Mouse (Mus musculus): ENCODE results near the gene Ccl20. TPM values are rescaled to one million over a fixed set of nuclear protein-coding genes. Genes with fewer than 3 reads are reported as not detected.

Ccl20 gene
- polyA plus RNA-seq, 1 experiment = not detected

DNA sequence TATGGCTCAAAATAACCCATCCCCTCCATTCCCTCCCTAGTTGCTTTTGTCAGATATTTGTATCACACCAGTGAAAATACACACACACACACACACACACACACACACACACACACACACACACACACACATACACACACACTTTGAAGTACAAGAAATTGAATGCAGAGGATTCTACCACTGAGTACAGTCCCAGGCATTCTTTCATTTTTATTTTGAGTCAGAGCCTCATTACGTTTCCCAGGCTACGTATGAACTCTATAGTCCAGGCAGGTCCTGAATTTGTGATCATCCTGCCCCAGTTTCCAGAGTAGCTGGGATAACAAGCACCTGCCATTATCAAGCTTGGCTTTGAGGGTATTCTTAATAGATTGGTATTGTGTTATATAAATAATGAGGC is 17.4 kb upstream of the Ccl20 start:
- H3K4me3 ChIP-seq (replicated peaks; ENCODE audit: control insufficient read depth, low read depth, low read length) = no peak overlapping the region
- 79% methylated on average over 2 of the region's 2 CpGs for WGBS
- no peak overlapping the region for H3K27ac ChIP-seq (ENCODE audit: control insufficient read depth, insufficient read depth, low read depth, low read length, poor library complexity)
- TF ChIP-seq CTCF (IDR thresholded peaks at IDR 0.05; ENCODE audit: control insufficient read depth, insufficient read depth, low read length) (no peak), POLR2A (IDR thresholded peaks at IDR 0.05; ENCODE audit: borderline replicate concordance, control insufficient read depth, low read depth, low read length) (no peak)
- no peaks in the 10 kb centered on the region for H3K4me1 ChIP-seq (ENCODE audit: control insufficient read depth, insufficient read depth, low read length)

DNA sequence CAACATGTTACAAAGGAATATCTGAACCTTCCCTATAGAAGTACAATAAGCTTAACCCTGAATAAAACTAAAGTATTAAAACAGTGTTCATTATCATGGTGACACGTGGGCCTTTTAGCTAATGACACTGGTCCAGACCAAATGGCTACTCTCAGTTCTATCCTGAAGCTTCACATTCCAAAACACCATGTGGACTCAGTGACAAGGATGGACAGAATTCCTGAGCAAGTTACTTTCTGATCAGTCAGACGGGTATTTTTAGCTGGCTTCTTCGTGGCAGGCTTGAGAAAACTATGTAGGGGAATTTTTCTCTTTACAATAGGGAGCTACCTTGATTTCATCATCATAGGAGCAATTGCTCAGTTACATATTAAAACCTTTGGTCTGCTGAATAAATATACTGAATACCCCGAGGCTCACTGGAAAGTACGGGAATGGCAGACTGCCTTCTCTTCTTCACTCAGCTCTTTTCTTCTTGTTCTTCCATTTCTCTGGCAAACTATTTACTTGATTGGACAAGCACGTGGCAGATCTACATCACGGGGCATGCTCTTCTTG is 16.9 kb upstream of the Ccl20 start:
- H3K27ac ChIP-seq (ENCODE audit: control insufficient read depth, insufficient read depth, low read depth, low read length, poor library complexity) = no peak overlapping the region
- WGBS = 73% methylated on average over 7 of the region's 7 CpGs
- no peaks in the 10 kb centered on the region for H3K4me1 ChIP-seq (ENCODE audit: control insufficient read depth, insufficient read depth, low read length)
- TF ChIP-seq CTCF (IDR thresholded peaks at IDR 0.05; ENCODE audit: control insufficient read depth, insufficient read depth, low read length) (no peak), POLR2A (IDR thresholded peaks at IDR 0.05; ENCODE audit: borderline replicate concordance, control insufficient read depth, low read depth, low read length) (no peak)
- no peak overlapping the region for H3K4me3 ChIP-seq (replicated peaks; ENCODE audit: control insufficient read depth, low read depth, low read length)

DNA sequence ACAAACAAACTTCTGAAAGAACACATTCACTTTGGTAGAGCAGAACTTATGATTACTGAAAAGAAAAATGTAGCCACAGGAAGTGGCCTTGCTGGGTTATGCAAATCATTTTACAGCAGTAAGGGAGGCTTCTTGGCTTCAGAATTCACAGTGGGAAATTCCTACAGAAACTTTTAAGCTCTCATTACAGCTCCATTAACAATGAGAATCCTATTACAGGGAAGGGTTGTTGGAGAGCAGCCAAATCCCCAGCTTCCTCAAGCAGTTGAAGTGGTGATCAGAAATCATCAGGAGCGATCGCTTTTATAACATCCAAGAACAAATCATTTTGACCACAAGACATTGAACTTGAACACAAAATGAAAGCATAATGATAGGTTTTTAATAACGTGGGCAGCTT is 14.7 kb upstream of the Ccl20 start:
- H3K4me1 ChIP-seq (ENCODE audit: control insufficient read depth, insufficient read depth, low read length) = no peaks in the 10 kb centered on the region
- no peak overlapping the region for H3K4me3 ChIP-seq (replicated peaks; ENCODE audit: control insufficient read depth, low read depth, low read length)
- no peak overlapping the region for H3K27ac ChIP-seq (ENCODE audit: control insufficient read depth, insufficient read depth, low read depth, low read length, poor library complexity)
- WGBS = 62% methylated on average over 3 of the region's 3 CpGs
- TF ChIP-seq CTCF (IDR thresholded peaks at IDR 0.05; ENCODE audit: control insufficient read depth, insufficient read depth, low read length) (no peak), POLR2A (IDR thresholded peaks at IDR 0.05; ENCODE audit: borderline replicate concordance, control insufficient read depth, low read depth, low read length) (no peak)

DNA sequence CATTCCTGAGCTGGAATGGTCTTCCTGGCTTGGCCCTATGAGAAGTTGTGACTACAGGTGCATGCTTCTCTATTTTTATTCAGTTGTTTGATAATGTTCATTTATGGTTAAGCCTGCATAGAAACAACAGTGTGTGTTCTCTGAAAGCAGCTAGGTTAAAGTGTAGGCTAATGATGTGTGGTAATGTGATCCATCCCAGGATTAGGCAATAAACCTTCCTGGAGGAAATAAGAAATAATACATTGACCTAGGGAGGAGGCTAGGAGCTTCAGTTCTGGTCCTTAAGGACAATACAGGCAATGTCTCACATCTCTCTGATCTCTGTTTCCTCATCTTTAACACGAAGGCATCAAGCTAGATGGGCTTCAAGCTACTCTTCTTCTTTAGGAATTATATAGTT is 11.1 kb upstream of the Ccl20 start:
- Histone ChIP-seq H3K4me1 (ENCODE audit: control insufficient read depth, insufficient read depth, low read length) (no peaks in the 10 kb centered on the region), H3K27ac (ENCODE audit: control insufficient read depth, insufficient read depth, low read depth, low read length, poor library complexity) (no peak overlapping the region), H3K4me3 (replicated peaks; ENCODE audit: control insufficient read depth, low read depth, low read length) (no peak overlapping the region)
- no peak for TF ChIP-seq POLR2A (IDR thresholded peaks at IDR 0.05; ENCODE audit: borderline replicate concordance, control insufficient read depth, low read depth, low read length)
- no peak for TF ChIP-seq CTCF (IDR thresholded peaks at IDR 0.05; ENCODE audit: control insufficient read depth, insufficient read depth, low read length)
- 41% methylated on average over 1 of the region's 1 CpGs for WGBS

GRCm38 (mm10) chr1:83107410-83107978 is 9.1 kb upstream of the Ccl20 start:
- 72% methylated on average over 5 of the region's 5 CpGs for WGBS
- Histone ChIP-seq H3K27ac (ENCODE audit: control insufficient read depth, insufficient read depth, low read depth, low read length, poor library complexity) (no peak overlapping the region), H3K4me3 (replicated peaks; ENCODE audit: control insufficient read depth, low read depth, low read length) (no peak overlapping the region), H3K4me1 (ENCODE audit: control insufficient read depth, insufficient read depth, low read length) (no peaks in the 10 kb centered on the region)
- TF ChIP-seq POLR2A (IDR thresholded peaks at IDR 0.05; ENCODE audit: borderline replicate concordance, control insufficient read depth, low read depth, low read length) (no peak), CTCF (IDR thresholded peaks at IDR 0.05; ENCODE audit: control insufficient read depth, insufficient read depth, low read length) (no peak)

DNA sequence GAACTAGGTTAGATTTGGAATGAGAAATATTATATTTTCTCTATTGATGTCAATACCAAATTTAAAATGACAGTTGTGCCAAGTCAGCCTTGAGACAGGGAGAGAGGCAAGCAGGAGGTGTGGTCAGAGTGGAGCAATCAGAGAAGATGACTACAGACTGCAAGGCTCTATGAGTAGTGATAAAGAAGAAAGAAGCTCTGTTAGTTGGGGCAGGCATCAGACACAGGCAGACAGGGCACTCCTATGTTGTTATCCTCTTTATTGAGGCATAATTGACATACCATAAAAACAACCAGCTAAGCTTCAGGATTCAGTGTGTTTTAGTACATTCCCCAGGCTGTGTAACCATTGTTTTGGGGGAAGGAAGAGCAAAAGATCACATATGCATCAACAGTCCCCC is 5.6 kb upstream of the Ccl20 start:
- no peak overlapping the region for H3K27ac ChIP-seq (ENCODE audit: control insufficient read depth, insufficient read depth, low read depth, low read length, poor library complexity)
- TF ChIP-seq POLR2A (IDR thresholded peaks at IDR 0.05; ENCODE audit: borderline replicate concordance, control insufficient read depth, low read depth, low read length) = no peak
- no peak for TF ChIP-seq CTCF (IDR thresholded peaks at IDR 0.05; ENCODE audit: control insufficient read depth, insufficient read depth, low read length)
- no peak overlapping the region for H3K4me3 ChIP-seq (replicated peaks; ENCODE audit: control insufficient read depth, low read depth, low read length)
- H3K4me1 ChIP-seq (ENCODE audit: control insufficient read depth, insufficient read depth, low read length) = no peaks in the 10 kb centered on the region

GRCm38 (mm10) chr1:83111726-83112125 is 4.8 kb upstream of the Ccl20 start:
- 45% methylated on average over 5 of the region's 5 CpGs for WGBS
- H3K4me3 ChIP-seq (replicated peaks; ENCODE audit: control insufficient read depth, low read depth, low read length) = no peak overlapping the region
- H3K4me1 ChIP-seq (ENCODE audit: control insufficient read depth, insufficient read depth, low read length) = no peaks in the 10 kb centered on the region
- TF ChIP-seq POLR2A (IDR thresholded peaks at IDR 0.05; ENCODE audit: borderline replicate concordance, control insufficient read depth, low read depth, low read length) (no peak), CTCF (IDR thresholded peaks at IDR 0.05; ENCODE audit: control insufficient read depth, insufficient read depth, low read length) (no peak)
- H3K27ac ChIP-seq (ENCODE audit: control insufficient read depth, insufficient read depth, low read depth, low read length, poor library complexity) = no peak overlapping the region

DNA sequence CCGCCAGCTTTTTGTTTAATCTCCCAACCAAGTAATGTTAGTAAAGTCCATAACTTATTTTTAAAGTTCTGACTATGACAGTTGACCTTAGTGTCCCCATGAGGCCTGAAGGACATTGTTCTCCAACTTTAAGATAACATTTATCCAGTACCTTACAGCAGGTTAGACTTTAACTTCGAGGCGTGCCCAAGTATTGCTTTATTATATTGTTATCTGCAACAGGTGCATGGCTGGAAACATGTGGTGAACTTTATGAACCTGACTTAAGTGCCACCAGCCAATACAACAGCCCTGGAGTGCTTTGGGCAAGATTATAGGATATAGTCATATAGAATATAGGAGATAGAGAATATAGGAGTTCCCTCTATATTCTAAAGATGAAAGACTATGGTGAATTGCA is 651 bp downstream of the Ccl20 start:
- TF ChIP-seq POLR2A (IDR thresholded peaks at IDR 0.05; ENCODE audit: borderline replicate concordance, control insufficient read depth, low read depth, low read length) (no peak), CTCF (IDR thresholded peaks at IDR 0.05; ENCODE audit: control insufficient read depth, insufficient read depth, low read length) (no peak)
- no peaks in the 10 kb centered on the region for H3K4me1 ChIP-seq (ENCODE audit: control insufficient read depth, insufficient read depth, low read length)
- no peak overlapping the region for H3K27ac ChIP-seq (ENCODE audit: control insufficient read depth, insufficient read depth, low read depth, low read length, poor library complexity)
- WGBS = 78% methylated on average over 3 of the region's 3 CpGs
- no peak overlapping the region for H3K4me3 ChIP-seq (replicated peaks; ENCODE audit: control insufficient read depth, low read depth, low read length)

- H3K4me1 ChIP-seq (ENCODE audit: control insufficient read depth, insufficient read depth, low read length) = no peaks in the 10 kb centered on the region
- H3K4me3 ChIP-seq (replicated peaks; ENCODE audit: control insufficient read depth, low read depth, low read length) = no peak overlapping the region
- TF ChIP-seq POLR2A (IDR thresholded peaks at IDR 0.05; ENCODE audit: borderline replicate concordance, control insufficient read depth, low read depth, low read length) (no peak), CTCF (IDR thresholded peaks at IDR 0.05; ENCODE audit: control insufficient read depth, insufficient read depth, low read length) (no peak)
- 80% methylated on average over 7 of the region's 7 CpGs for WGBS
- no peak overlapping the region for H3K27ac ChIP-seq (ENCODE audit: control insufficient read depth, insufficient read depth, low read depth, low read length, poor library complexity)
Measured at GRCm38 (mm10) chr1:83117661-83118060, 1.1 kb downstream of the Ccl20 start.

All from bone marrow, adult 2 months (tissue).